Mouse (Mus musculus) thymus, adult 2 months (tissue): Measurements from ENCODE around the gene Lrfn2. TPM values are rescaled to one million over a fixed set of nuclear protein-coding genes. Genes with fewer than 3 reads are reported as not detected.

Experiments
- DNase-seq: peaks from one replicate; pipeline ENCODE4 v3.0.0; 2021
- H3K27ac ChIP-seq: fragments of 200-500 bp; 2 replicates; pipeline ENCODE4 v1.5.1; 2012; ENCODE audit warnings: low read length, control low read depth; ENCODE audit not compliant: control insufficient read depth, insufficient read depth
- H3K27me3 ChIP-seq: fragments of 200-500 bp; 2 replicates; pipeline ENCODE4 v1.6.1; 2012; ENCODE audit warnings: mild to moderate bottlenecking, low read length, moderate library complexity, mixed read lengths; ENCODE audit not compliant: control insufficient read depth, insufficient read depth
- H3K36me3 ChIP-seq: fragments of 200-500 bp; 2 replicates; pipeline ENCODE4 v1.6.1; 2012; ENCODE audit warnings: mild to moderate bottlenecking, low read length, moderate library complexity; ENCODE audit not compliant: control insufficient read depth, insufficient read depth
- H3K4me1 ChIP-seq: fragments of 200-500 bp; replicated peaks from 2 replicates; pipeline ENCODE4 v1.6.1; 2012; ENCODE audit warnings: low read length; ENCODE audit not compliant: control insufficient read depth, insufficient read depth
- H3K4me3 ChIP-seq: fragments of 200-500 bp; 2 replicates; pipeline ENCODE4 v1.5.1; 2012; ENCODE audit warnings: mild to moderate bottlenecking, low read length, control low read depth, moderate library complexity; ENCODE audit not compliant: control insufficient read depth, insufficient read depth
- CTCF ChIP-seq: fragments of 200-500 bp; IDR thresholded peaks from 2 replicates; pipeline ENCODE4 v1.5.1; 2012; ENCODE audit warnings: mild to moderate bottlenecking, control low read depth, low read length, moderate library complexity, borderline replicate concordance; ENCODE audit not compliant: control insufficient read depth, poor library complexity, insufficient read depth; ENCODE audit errors: extremely low read depth
- POLR2A ChIP-seq: fragments of 200-500 bp; IDR thresholded peaks from 2 replicates; pipeline ENCODE4 v1.6.1; 2012; ENCODE audit warnings: mild to moderate bottlenecking, low read length, control low read depth, moderate library complexity; ENCODE audit not compliant: control insufficient read depth, poor library complexity, insufficient read depth; ENCODE audit errors: extremely low read depth
- WGBS: fragments of 180-500 bp; shearing (Covaris S2); methylation state at CpG from one replicate; pipeline ENCODE4 v1.1.7; 2018; 5-methylcytosine and 5-hydroxymethylcytosine counted together
- polyA plus RNA-seq: library from polyadenylated mRNA; depleted of rRNA; stranded (reverse); fragments of >200 nt; gene quantifications from 2 replicates; pipeline ENCODE4 v1.2.3, GENCODE M21; 2012

The Lrfn2 gene
- polyA plus RNA-seq, 1 experiment: 0.49 TPM

GRCm38 (mm10) chr17:48995256-48995993 is 63.2 kb downstream of the Lrfn2 start:
- no peak overlapping the region for H3K4me3 ChIP-seq
- no peak for DNase-seq
- H3K4me1 ChIP-seq: no peaks in the 10 kb centered on the region; the same call in 1 of the 2 replicates
- WGBS: 65% methylated on average over 1 of the region's 1 CpGs
- TF ChIP-seq CTCF (no peak), POLR2A (no peak)
- H3K27ac ChIP-seq: no peak overlapping the region
- H3K27me3 ChIP-seq: no peaks in the 10 kb centered on the region
- no peaks in the 10 kb centered on the region for H3K36me3 ChIP-seq

DNA sequence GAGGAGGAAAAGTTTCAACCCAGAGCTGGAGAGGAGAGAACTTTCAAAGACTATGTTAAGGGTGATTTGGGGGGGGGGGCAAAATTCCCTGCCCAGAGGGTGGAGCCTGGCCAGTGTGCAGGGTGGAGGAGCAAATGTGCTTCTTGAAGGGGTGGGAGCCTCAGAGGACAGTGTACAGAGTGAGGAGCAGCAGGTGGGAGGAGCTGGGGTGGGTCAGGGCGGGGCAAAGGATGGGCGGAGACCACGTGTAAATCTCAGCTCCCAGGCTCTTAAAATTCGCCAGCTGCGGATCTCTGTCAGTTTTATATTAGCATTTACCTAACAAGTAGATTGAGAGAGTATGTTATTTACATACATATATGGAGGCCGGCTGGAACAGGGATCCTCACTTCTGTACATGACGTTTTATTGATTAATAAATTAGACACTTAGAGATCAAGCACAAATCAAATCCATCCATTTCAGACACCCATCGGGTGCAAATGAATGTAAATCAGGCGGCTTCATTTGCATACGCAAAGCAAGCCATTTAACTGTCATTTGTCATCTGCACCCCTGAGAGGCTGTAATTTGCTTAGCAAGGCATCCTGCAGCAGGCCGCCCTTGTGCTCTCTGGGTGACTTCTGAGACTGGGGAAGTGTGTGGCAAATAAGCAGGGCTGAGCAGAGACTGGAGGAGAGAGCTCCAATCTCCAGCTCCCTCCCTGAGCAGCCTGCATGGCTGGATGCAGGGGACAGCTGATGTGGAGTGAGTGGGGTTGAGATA is 67.5 kb downstream of the Lrfn2 start:
- H3K4me3 ChIP-seq: no peak overlapping the region
- DNase-seq: no peak
- TF ChIP-seq CTCF (no peak), POLR2A (no peak)
- 44% methylated on average over 11 of the region's 11 CpGs for WGBS
- no peaks in the 10 kb centered on the region for H3K36me3 ChIP-seq
- no peak overlapping the region for H3K27ac ChIP-seq
- H3K27me3 ChIP-seq: no peaks in the 10 kb centered on the region
- H3K4me1 ChIP-seq: no peaks in the 10 kb centered on the region; the same call in 1 of the 2 replicates

- Histone ChIP-seq H3K27ac (no peak overlapping the region), H3K4me1 (peaks cover 5% of the 10 kb centered on the region; the same call in 1 of the 2 replicates), H3K36me3 (no peaks in the 10 kb centered on the region), H3K4me3 (no peak overlapping the region), H3K27me3 (no peaks in the 10 kb centered on the region)
- 13% methylated on average over 7 of the region's 7 CpGs for WGBS
- TF ChIP-seq CTCF: no peak
- no peak for TF ChIP-seq POLR2A
- no peak for DNase-seq
Measured at GRCm38 (mm10) chr17:49009384-49010073, 77.3 kb downstream of the Lrfn2 start.

DNA sequence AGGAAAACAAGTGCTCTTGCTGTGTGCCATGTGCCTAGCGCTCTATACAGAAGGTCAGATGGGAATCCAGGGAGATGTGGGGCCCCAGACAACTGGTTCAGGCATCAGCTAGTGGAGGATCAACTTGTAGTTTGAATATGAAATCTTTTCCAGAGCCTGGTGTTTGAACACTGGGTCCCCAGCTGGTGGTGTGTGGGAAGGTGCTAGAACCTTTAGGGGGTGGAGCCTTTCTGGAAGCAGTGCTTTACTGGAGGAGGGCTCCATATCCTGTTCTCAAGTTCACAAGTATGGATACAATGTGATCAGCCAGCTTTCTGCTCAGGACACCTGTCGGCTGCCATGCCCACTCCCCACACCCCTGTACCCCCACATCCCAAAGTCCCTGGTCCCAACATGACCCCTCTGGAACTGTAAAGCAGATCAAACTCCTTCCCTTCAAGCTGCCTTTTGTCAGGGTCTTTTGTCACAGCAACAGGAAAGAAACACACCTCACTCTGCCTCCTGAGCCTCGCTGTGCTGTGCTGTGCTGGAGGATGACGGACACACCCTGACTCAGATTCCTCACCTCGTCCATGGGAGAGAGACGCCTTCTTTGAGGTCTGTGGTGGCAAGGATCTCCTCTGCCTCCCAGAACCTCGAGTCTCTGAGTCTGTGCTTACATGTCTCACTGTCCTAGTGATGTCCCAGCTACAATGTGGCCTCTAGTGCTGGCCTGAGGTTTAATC is 81.9 kb downstream of the Lrfn2 start:
- H3K27ac ChIP-seq: no peak overlapping the region
- H3K27me3 ChIP-seq: no peaks in the 10 kb centered on the region
- peaks cover 5% of the 10 kb centered on the region; the same call in 1 of the 2 replicates for H3K4me1 ChIP-seq
- WGBS: 81% methylated on average over 7 of the region's 7 CpGs
- no peaks in the 10 kb centered on the region for H3K36me3 ChIP-seq
- no peak overlapping the region for H3K4me3 ChIP-seq
- no peak for DNase-seq
- no peak for TF ChIP-seq CTCF
- no peak for TF ChIP-seq POLR2A

GRCm38 (mm10) chr17:49015368-49015767 is 83.2 kb downstream of the Lrfn2 start:
- Histone ChIP-seq H3K36me3 (no peaks in the 10 kb centered on the region), H3K27me3 (no peaks in the 10 kb centered on the region), H3K27ac (no peak overlapping the region), H3K4me3 (no peak overlapping the region), H3K4me1 (no peaks in the 10 kb centered on the region)
- 96% methylated on average over 6 of the region's 6 CpGs for WGBS
- TF ChIP-seq CTCF (no peak), POLR2A (no peak)
- DNase-seq: no peak

DNA sequence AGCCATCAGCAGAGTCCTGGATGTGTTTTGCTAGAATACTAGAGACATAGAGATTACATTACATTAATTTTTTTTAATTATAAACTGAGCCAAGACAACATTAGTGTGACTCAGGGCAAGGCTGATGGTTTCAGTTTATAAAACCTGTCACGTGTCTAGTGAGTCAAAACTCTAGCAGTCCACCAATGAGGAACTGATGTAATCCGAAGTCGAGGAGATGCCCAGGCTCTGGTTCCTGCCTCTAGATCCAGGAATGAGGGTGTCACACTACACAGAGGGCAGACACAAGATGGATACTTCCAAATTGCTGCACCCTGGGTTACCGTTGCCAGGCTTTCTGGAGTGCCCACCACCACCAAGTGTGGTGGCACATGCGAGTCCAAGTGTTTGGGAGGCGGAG is 84.0 kb downstream of the Lrfn2 start:
- Histone ChIP-seq H3K36me3 (no peaks in the 10 kb centered on the region), H3K27me3 (no peaks in the 10 kb centered on the region), H3K27ac (no peak overlapping the region), H3K4me3 (no peak overlapping the region), H3K4me1 (no peaks in the 10 kb centered on the region)
- WGBS: 78% methylated on average over 6 of the region's 6 CpGs
- TF ChIP-seq POLR2A (no peak), CTCF (no peak)
- DNase-seq: no peak
